In genomic region chr4:135175406-135176120, GRCm38 (mm10) we compare ENCODE assay signal across 9 mouse cellular contexts. TPM values are rescaled to one million over a fixed set of nuclear protein-coding genes. Genes with fewer than 3 reads are reported as not detected.
A peak's percentile ranks its signal among the peaks of the same experiment; 100 is the strongest.
DNase-seq lines count a peak whose midpoint lies in the region; ATAC-seq lines count a peak whose summit lies in the region.
"Had no signal": no experiment of that assay in that cellular context is flagged by ENCODE, and none has a peak within 500 bp of the region (broad histone marks: within the 10 kb centered on the region; RNA-seq: fewer than 3 reads in every experiment).

No protein-coding gene starts in this region.

- no peaks in the 10 kb centered on the region for H3K36me3 ChIP-seq in hindbrain, embryonic 11.5 days (ENCODE audit: control insufficient read depth, insufficient read depth, low read length)
- H3K36me3 ChIP-seq in midbrain, embryonic 10.5 days: no peaks in the 10 kb centered on the region

- H3K9ac ChIP-seq in hindbrain, embryonic 11.5 days (ENCODE audit: low read depth, low read length): peak overlapping the region; percentile 52

- peaks cover 17% of the 10 kb centered on the region for H3K27me3 ChIP-seq in hindbrain, embryonic 11.5 days (ENCODE audit: control insufficient read depth, insufficient read depth, low read length)
- peaks cover 79% of the 10 kb centered on the region for H3K27me3 ChIP-seq in midbrain, embryonic 10.5 days (ENCODE audit: low read depth, poor library complexity, severe bottlenecking)

- H3K4me2 ChIP-seq in hindbrain, embryonic 11.5 days (replicated peaks; ENCODE audit: low read depth, low read length): peak overlapping the region; percentile 49

- H3K4me1 ChIP-seq in hindbrain, embryonic 11.5 days (replicated peaks; ENCODE audit: control insufficient read depth, insufficient read depth, low read length): peaks cover 6% of the 10 kb centered on the region; the same call in 1 of the 2 replicates
- H3K4me1 ChIP-seq in midbrain, embryonic 10.5 days: peaks cover 24% of the 10 kb centered on the region

- no peak overlapping the region for H3K27ac ChIP-seq in hindbrain, embryonic 11.5 days (ENCODE audit: low read depth, low read length)
- H3K27ac ChIP-seq in midbrain, embryonic 10.5 days (replicated peaks): peak overlapping the region; percentile 80

- H3K4me3 ChIP-seq in hindbrain, embryonic 11.5 days (ENCODE audit: low read depth, low read length): peak overlapping the region; percentile 22
- H3K4me3 ChIP-seq in midbrain, embryonic 10.5 days: peak overlapping the region; percentile 54

- peak; percentile 28 for DNase-seq in adrenal gland, postnatal 14 days
- DNase-seq in adrenal gland, adult 2 months: no peak
- DNase-seq in embryo, embryonic 10.5 days (ENCODE audit: low spot score): peak; percentile 52
- peak; percentile 45 for DNase-seq in hindbrain, embryonic 11.5 days (ENCODE audit: low spot score)
- peak; percentile 57 for DNase-seq in midbrain, embryonic 10.5 days (ENCODE audit: low spot score)
- DNase-seq in spleen, postnatal 4 days (ENCODE audit: low spot score in 2 of 2): no peak
- DNase-seq in left cerebral cortex, adult 11 months (ENCODE audit: low spot score): no peak
- DNase-seq in kidney, adult 18-20 months: no peak
- DNase-seq: right cerebral cortex, postnatal 25 days had no signal

- no peak for ATAC-seq in hindbrain, embryonic 11.5 days (ENCODE audit: low FRiP score)

- 5% methylated on average over 38 of the region's 38 CpGs for WGBS in hindbrain, embryonic 11.5 days
- WGBS in midbrain, embryonic 10.5 days: 3% methylated on average over 38 of the region's 38 CpGs

- no peaks in the 10 kb centered on the region for H3K9me3 ChIP-seq in hindbrain, embryonic 11.5 days (ENCODE audit: control insufficient read depth, low read length)
- H3K9me3 ChIP-seq in midbrain, embryonic 10.5 days (replicated peaks): no peaks in the 10 kb centered on the region

RNA-seq across cellular contexts. Expression of gene Runx3, which starts 55.1 kb away (rescaled TPM):
- total RNA-seq in adrenal gland, postnatal 14 days (2021): 1.7 and 7.3 TPM in 2 replicates
- total RNA-seq in adrenal gland, adult 2 months (2021): 1 to 10 TPM; 3.1 to 4.0 TPM
- 3.4 and 4.7 TPM in 2 replicates for polyA plus RNA-seq in adrenal gland, adult 2 months (2012; rRNA removed)
- polyA plus RNA-seq in hindbrain, embryonic 11.5 days (2014; fragmentation: Nextera tagmentation; extraction: Ambion mirVana): 0.21 and 0.28 TPM in 2 replicates
- 0.04 TPM in 2 replicates for polyA plus RNA-seq in midbrain, embryonic 10.5 days (2016; fragmentation: Nextera tagmentation; extraction: Ambion mirVana)

Comparison
In these comparisons a context has a peak if more than half of its experiments do, and no peak if none do; other contexts are left out.
1. DNase-seq: peak in adrenal gland, postnatal 14 days (single experiment), embryo, embryonic 10.5 days (single experiment), hindbrain, embryonic 11.5 days (single experiment) and midbrain, embryonic 10.5 days (single experiment); none in adrenal gland, adult 2 months (single experiment), spleen, postnatal 4 days (0 of 2), left cerebral cortex, adult 11 months (single experiment) and kidney, adult 18-20 months (single experiment).